Mouse (Mus musculus) adrenal gland, postnatal 4 days (tissue): ENCODE data around the gene Col13a1. TPM values are rescaled to one million over a fixed set of nuclear protein-coding genes. Genes with fewer than 3 reads are reported as not detected.

Experiments
- DNase-seq, 2 experiments: peaks; one replicate each; pipeline ENCODE4 v3.0.0; 2021 to 2022; ENCODE audit warnings: low spot score in 2 of 2, mixed read lengths in 2 of 2
- total RNA-seq, 2 experiments: library from RNA; stranded (reverse); gene quantifications; 2 replicates each; pipeline ENCODE4 v1.2.3; 2021

Col13a1 gene
- total RNA-seq, 2 experiments from 2014 or later = 17.5 to 19.8 TPM

- DNase-seq = no peak
Measured at GRCm38 (mm10) chr10:61972041-61972440, 6.9 kb downstream of the Col13a1 start.

GRCm38 (mm10) chr10:61968003-61968553 is 10.8 kb downstream of the Col13a1 start:
- DNase-seq = no peak

GRCm38 (mm10) chr10:61967207-61967606 is 11.7 kb downstream of the Col13a1 start:
- no peak for DNase-seq

- no peak for DNase-seq
Measured at GRCm38 (mm10) chr10:61965386-61965841, 13.5 kb downstream of the Col13a1 start.

- DNase-seq = no peak
Measured at GRCm38 (mm10) chr10:61956718-61957117, 22.2 kb downstream of the Col13a1 start.

GRCm38 (mm10) chr10:61953916-61954315 is 25.0 kb downstream of the Col13a1 start:
- no peak for DNase-seq

- DNase-seq = no peak
Measured at GRCm38 (mm10) chr10:61949542-61949941, 29.4 kb downstream of the Col13a1 start.

GRCm38 (mm10) chr10:61944386-61944785 is 34.5 kb downstream of the Col13a1 start:
- DNase-seq = no peak

GRCm38 (mm10) chr10:61943480-61943879 is 35.4 kb downstream of the Col13a1 start:
- no peak for DNase-seq

- no peak for DNase-seq
Measured at GRCm38 (mm10) chr10:61942719-61943118, 36.2 kb downstream of the Col13a1 start.

GRCm38 (mm10) chr10:61936211-61937121 is 42.4 kb downstream of the Col13a1 start:
- DNase-seq = no peak

GRCm38 (mm10) chr10:61931678-61932077 is 47.2 kb downstream of the Col13a1 start:
- DNase-seq = no peak

- no peak for DNase-seq
Measured at GRCm38 (mm10) chr10:61929901-61930300, 49.0 kb downstream of the Col13a1 start.

GRCm38 (mm10) chr10:61928725-61929651 is 49.9 kb downstream of the Col13a1 start:
- no peak for DNase-seq

GRCm38 (mm10) chr10:61925691-61926090 is 53.2 kb downstream of the Col13a1 start:
- no peak for DNase-seq

- DNase-seq = no peak
Measured at GRCm38 (mm10) chr10:61920655-61921365, 58.1 kb downstream of the Col13a1 start.

- no peak for DNase-seq
Measured at GRCm38 (mm10) chr10:61919924-61920654, 58.8 kb downstream of the Col13a1 start.

GRCm38 (mm10) chr10:61919496-61919895 is 59.4 kb downstream of the Col13a1 start:
- DNase-seq = no peak

GRCm38 (mm10) chr10:61917066-61917465 is 61.8 kb downstream of the Col13a1 start:
- no peak for DNase-seq

- DNase-seq = no peak
Measured at GRCm38 (mm10) chr10:61911770-61912169, 67.1 kb downstream of the Col13a1 start.
